Mouse (Mus musculus): ENCODE measurements around the gene Morf4l2.
"Not testable (repeated sequence)": the region's sequence is repeated elsewhere in the genome, so short reads cannot be mapped to it uniquely, and the experiment has no call there.

Morf4l2 gene

DNA sequence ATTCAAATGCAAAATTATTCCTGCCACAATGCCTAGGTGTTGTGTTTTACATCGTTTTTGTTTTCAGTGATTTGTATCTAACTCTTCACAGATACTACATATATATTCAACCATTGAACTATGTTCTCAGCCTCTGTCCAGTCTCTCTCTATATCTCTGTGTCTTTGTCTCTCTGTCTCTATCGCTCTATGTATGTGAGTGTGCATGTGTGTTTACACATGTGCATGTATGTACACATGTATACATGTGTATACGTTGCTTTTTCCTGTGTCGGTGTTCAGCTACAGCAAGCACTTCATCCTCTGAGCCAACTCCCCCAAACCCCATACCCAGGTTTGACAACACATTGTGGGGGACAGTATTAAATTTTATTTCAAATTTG is 51.2 kb downstream of the Morf4l2 start:
- DNase-seq = no peak

DNA sequence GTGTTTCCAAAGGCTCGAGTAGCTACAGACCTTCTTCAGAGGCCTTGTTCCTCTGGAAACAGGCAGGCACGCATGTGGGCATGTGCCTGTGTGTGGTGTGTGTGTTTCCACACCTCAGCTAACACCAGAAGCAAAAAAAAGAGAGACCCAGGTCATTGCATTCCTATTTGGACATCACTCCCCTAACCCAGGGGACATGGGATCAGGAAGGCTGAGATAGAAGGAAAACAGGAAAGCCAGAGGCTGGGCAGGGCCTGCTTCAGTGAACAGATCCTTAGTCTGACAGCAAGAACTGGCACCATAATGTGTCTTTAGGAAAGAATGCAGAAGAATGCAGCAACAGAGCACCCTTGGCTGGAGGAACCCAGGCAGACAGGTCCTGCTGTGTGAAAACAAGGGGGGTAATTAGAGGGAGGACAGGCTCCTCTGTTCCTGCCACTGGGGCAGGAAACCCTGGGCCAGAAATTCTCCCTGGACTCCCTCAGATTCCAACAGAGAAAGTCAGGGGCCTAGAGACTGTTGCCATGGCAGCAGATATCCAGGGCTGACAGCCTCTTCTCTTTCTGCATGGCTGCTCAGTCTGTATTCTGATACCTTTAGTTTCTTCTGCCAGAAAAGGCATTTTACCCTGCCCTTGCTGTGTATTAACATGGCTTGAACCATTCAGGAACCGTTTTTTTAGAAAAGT is 51.7 kb downstream of the Morf4l2 start:
- DNase-seq = not testable (repeated sequence)
